Mouse (Mus musculus): ENCODE measurements at regions not wholly inside any gene's neighbourhood (a gene's known extent, or its start where the extent isn't known, plus 50 kb on each side); places are given as distances from the start of the nearest gene placed in this dataset.

GRCm38 (mm10) chr14:82998135-82998534, 1445.2 kb upstream of the Pcdh17 start:
- DNase-seq (ENCODE audit: inconsistent ontology term): no peak

- no peak for DNase-seq (ENCODE audit: inconsistent ontology term)
Observed at GRCm38 (mm10) chr14:83002178-83002911, 1441.0 kb upstream of the Pcdh17 start.

- peak; percentile 31 for DNase-seq (ENCODE audit: inconsistent ontology term)
Observed at GRCm38 (mm10) chr14:83008549-83008948, 1434.8 kb upstream of the Pcdh17 start.

- DNase-seq (ENCODE audit: inconsistent ontology term): no peak
Observed at GRCm38 (mm10) chr14:83021886-83022285, 1421.5 kb upstream of the Pcdh17 start.

All from Muller cell, postnatal 12 days (primary cell).